16 mouse cellular contexts compared by ENCODE assay signal in genomic region chr13:55508531-55508930, GRCm38 (mm10). TPM values are rescaled to one million over a fixed set of nuclear protein-coding genes. Genes with fewer than 3 reads are reported as not detected.
"Had no signal": no experiment of that assay in that cellular context is flagged by ENCODE, and none has a peak within 500 bp of the region (broad histone marks: within the 10 kb centered on the region; RNA-seq: fewer than 3 reads in every experiment).

No protein-coding gene starts in this region.

- H3K4me2 ChIP-seq: liver, embryonic 15.5 days; lung, embryonic 15.5 days; midbrain, embryonic 12.5 days; midbrain, embryonic 15.5 days; neural tube, embryonic 13.5 days had no signal

- DNase-seq: kidney, postnatal 25 days; layer of hippocampus, postnatal 36 days; lung, adult 18-20 months; lung, postnatal 10 days; lung, postnatal 36 days; right cerebral cortex, postnatal 25 days; thymus, adult 2 months had no signal

- H3K4me3 ChIP-seq: layer of hippocampus, adult 2 months; left cerebral cortex, adult 2 months; liver, embryonic 15.5 days; lung, embryonic 15.5 days; midbrain, embryonic 12.5 days; midbrain, embryonic 15.5 days; neural tube, embryonic 13.5 days had no signal

- ATAC-seq: midbrain, embryonic 15.5 days had no signal

- H3K27me3 ChIP-seq: liver, embryonic 15.5 days; lung, embryonic 15.5 days; midbrain, embryonic 12.5 days; midbrain, embryonic 15.5 days; neural tube, embryonic 13.5 days had no signal

- H3K9ac ChIP-seq: liver, embryonic 15.5 days; lung, embryonic 15.5 days; midbrain, embryonic 12.5 days; midbrain, embryonic 15.5 days had no signal

- H3K9me3 ChIP-seq: liver, embryonic 15.5 days; lung, embryonic 15.5 days; midbrain, embryonic 12.5 days; midbrain, embryonic 15.5 days; neural tube, embryonic 13.5 days had no signal

- H3K27ac ChIP-seq: kidney, postnatal 0 days; layer of hippocampus, adult 2 months; left cerebral cortex, adult 2 months; liver, embryonic 15.5 days; lung, embryonic 15.5 days; midbrain, embryonic 12.5 days; midbrain, embryonic 15.5 days; neural tube, embryonic 13.5 days had no signal

RNA-seq across cellular contexts. Expression of gene Prr7, which starts 44.5 kb away (rescaled TPM):
- total RNA-seq: liver, adult 2 months had no signal
- polyA plus RNA-seq: liver, embryonic 15.5 days had no signal
